Mouse (Mus musculus) midbrain, postnatal 0 days (tissue): Measurements from ENCODE around the gene Gpsm3. TPM values are rescaled to one million over a fixed set of nuclear protein-coding genes. Genes with fewer than 3 reads are reported as not detected.
A peak's percentile ranks its signal among the peaks of the same experiment; 100 is the strongest.

Experiments
- ATAC-seq: fragments of 200-750 bp; cut with Nextera tagmentation; 2 replicates; pipeline ENCODE4 v1.8.0; 2017; ENCODE audit warnings: moderate number of reproducible peaks, mild to moderate bottlenecking, moderate TSS enrichment, moderate library complexity; ENCODE audit not compliant: low FRiP score
- DNase-seq: peaks from one replicate; pipeline ENCODE4 v3.0.0-alpha.2; 2015; ENCODE audit warnings: low spot score
- H3K27ac ChIP-seq: fragments of 300-500 bp; sonication (generic); 2 replicates; pipeline ENCODE4 v1.5.1; 2014; ENCODE audit warnings: low read depth, mild to moderate bottlenecking, low read length, mixed read lengths
- H3K27me3 ChIP-seq: fragments of 300-500 bp; sonication (generic); 2 replicates; pipeline ENCODE4 v1.6.1; 2014; ENCODE audit warnings: low read length, control low read depth, mixed read lengths; ENCODE audit not compliant: insufficient read depth
- H3K36me3 ChIP-seq: fragments of 300-500 bp; sonication (generic); 2 replicates; pipeline ENCODE4 v1.6.1; 2014; ENCODE audit warnings: low read length, control low read depth, mixed read lengths; ENCODE audit not compliant: insufficient read depth
- H3K4me1 ChIP-seq: fragments of 300-500 bp; sonication (generic); 2 replicates; pipeline ENCODE4 v1.6.1; 2014; ENCODE audit warnings: mild to moderate bottlenecking, control low read depth, antibody characterized with exemption, low read length, mixed read lengths; ENCODE audit not compliant: insufficient read depth
- H3K4me2 ChIP-seq: fragments of 300-500 bp; sonication (generic); 2 replicates; pipeline ENCODE4 v1.6.1; 2014; ENCODE audit warnings: low read depth, mild to moderate bottlenecking, low read length, mixed read lengths; ENCODE audit not compliant: poor library complexity, severe bottlenecking
- H3K4me3 ChIP-seq: fragments of 300-500 bp; sonication (generic); 2 replicates; pipeline ENCODE4 v1.5.1; 2014; ENCODE audit warnings: low read depth, mild to moderate bottlenecking, low read length, moderate library complexity
- H3K9ac ChIP-seq: fragments of 300-500 bp; sonication (generic); replicated peaks from 2 replicates; pipeline ENCODE4 v1.6.1; 2014; ENCODE audit warnings: mild to moderate bottlenecking, low read length, moderate library complexity, mixed read lengths; ENCODE audit not compliant: poor library complexity, severe bottlenecking
- H3K9me3 ChIP-seq: fragments of 300-500 bp; sonication (generic); 2 replicates; pipeline ENCODE4 v1.6.1; 2016; ENCODE audit warnings: low read length, control low read depth
- CTCF ChIP-seq: IDR thresholded peaks from 2 replicates; pipeline ENCODE4 v1.5.1; 2016; ENCODE audit warnings: antibody characterized with exemption, mild to moderate bottlenecking
- WGBS: fragments of 180-500 bp; shearing (Covaris S2); extraction: QIAGEN DNeasy Blood & Tissue Kit; methylation state at CpG from one replicate; pipeline ENCODE4 v1.1.7; 2014; 5-methylcytosine and 5-hydroxymethylcytosine counted together
- polyA plus RNA-seq: library from polyadenylated mRNA; unstranded; fragments of >200 nt; fragmentation: Nextera tagmentation; extraction: Ambion mirVana; gene quantifications from 2 replicates; pipeline ENCODE4 v1.2.1, GENCODE M21; 2015
- total RNA-seq: library from RNA; depleted of rRNA; stranded (reverse); fragments of >200 nt; gene quantifications from 2 replicates; pipeline ENCODE4 v1.2.3, GENCODE M21; 2014

Gpsm3 gene
- total and polyA plus RNA-seq, 2 experiments from 2014 or later, result 1.2 to 5.5 TPM

DNA sequence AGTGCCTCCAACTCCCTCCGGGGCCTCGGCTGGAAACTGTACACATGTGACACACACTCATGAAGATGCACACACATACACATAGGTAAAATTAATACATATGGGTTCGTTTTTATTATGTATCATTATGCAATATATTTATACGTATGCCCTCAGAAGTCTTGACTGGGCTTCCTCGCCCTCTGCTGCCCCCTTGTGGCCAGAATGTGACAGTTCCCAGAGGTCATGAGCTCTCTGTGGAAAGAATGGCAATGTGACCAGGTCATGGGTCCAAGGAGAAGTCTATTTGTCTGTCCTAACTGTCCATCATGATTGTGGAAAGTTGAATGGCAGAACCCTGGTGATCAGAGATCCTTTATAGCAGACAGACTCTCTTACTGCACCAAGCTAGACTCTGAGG is 34.1 kb upstream of the Gpsm3 start:
- peak; percentile 87 for TF ChIP-seq CTCF
- ATAC-seq (no peak), DNase-seq (peak; percentile 28)
- 31% methylated on average over 5 of the region's 5 CpGs for WGBS
- H3K36me3 ChIP-seq, result no peaks in the 10 kb centered on the region
- no peaks in the 10 kb centered on the region for H3K9me3 ChIP-seq
- 0 out of 2 replicates have a peak, but pooled peaks cover 3% of the 10 kb centered on the region for H3K27me3 ChIP-seq
- H3K27ac ChIP-seq, result no peak overlapping the region
- no peaks in the 10 kb centered on the region for H3K4me1 ChIP-seq
- no peak overlapping the region for H3K4me2 ChIP-seq
- no peak overlapping the region for H3K4me3 ChIP-seq
- H3K9ac ChIP-seq, result no peak overlapping the region

DNA sequence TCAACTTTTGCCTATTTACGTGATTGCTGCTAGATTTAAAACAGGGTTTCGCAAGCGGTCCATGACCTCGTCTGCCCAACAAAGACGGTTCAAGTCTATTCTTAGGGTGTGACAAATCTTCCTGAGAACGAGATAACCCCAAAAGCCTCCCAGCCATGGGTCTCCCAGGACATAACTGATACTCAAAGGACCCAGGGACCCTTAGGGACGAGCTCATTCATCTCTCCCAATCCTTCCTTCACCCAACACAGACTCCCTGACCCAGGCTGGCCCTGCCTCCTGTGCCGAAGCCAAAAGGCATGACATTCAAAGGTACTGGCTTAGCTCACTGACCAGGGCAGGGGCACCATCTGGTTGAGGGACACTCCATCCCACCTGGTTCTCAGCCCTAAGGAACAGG is 33.2 kb upstream of the Gpsm3 start:
- Histone ChIP-seq H3K4me3 (no peak overlapping the region), H3K9me3 (no peaks in the 10 kb centered on the region), H3K27me3 (0 out of 2 replicates have a peak, but pooled peaks cover 3% of the 10 kb centered on the region), H3K27ac (no peak overlapping the region), H3K4me1 (no peaks in the 10 kb centered on the region), H3K9ac (no peak overlapping the region), H3K36me3 (no peaks in the 10 kb centered on the region), H3K4me2 (no peak overlapping the region)
- ATAC-seq, result no peak
- no peak for DNase-seq
- WGBS, result 88% methylated on average over 8 of the region's 8 CpGs
- TF ChIP-seq CTCF, result no peak

DNA sequence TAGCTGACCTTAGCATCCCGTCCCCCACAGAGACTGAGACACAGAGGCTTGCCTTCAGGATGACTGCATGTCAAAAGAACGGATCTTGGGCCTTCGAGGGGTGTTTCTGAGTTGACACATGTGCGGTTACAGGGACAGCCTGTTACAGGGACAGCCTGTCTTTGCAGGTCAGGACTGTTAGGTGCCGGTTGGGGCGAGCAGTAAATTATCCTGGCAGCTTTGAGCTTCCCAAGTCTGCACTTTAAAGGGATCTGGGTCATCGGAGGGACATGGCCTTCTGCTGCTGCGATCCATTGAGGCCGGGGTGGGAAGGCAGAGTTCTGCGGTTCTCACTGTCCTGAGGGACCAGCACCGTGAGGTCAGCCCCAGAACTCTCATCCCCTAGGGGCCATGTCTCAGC is 32.2 kb upstream of the Gpsm3 start:
- Histone ChIP-seq H3K27me3 (no peaks in the 10 kb centered on the region), H3K9ac (no peak overlapping the region), H3K4me3 (no peak overlapping the region), H3K4me2 (no peak overlapping the region), H3K9me3 (no peaks in the 10 kb centered on the region), H3K4me1 (no peaks in the 10 kb centered on the region), H3K36me3 (no peaks in the 10 kb centered on the region), H3K27ac (no peak overlapping the region)
- DNase-seq (no peak), ATAC-seq (no peak)
- WGBS, result 81% methylated on average over 11 of the region's 11 CpGs
- no peak for TF ChIP-seq CTCF

DNA sequence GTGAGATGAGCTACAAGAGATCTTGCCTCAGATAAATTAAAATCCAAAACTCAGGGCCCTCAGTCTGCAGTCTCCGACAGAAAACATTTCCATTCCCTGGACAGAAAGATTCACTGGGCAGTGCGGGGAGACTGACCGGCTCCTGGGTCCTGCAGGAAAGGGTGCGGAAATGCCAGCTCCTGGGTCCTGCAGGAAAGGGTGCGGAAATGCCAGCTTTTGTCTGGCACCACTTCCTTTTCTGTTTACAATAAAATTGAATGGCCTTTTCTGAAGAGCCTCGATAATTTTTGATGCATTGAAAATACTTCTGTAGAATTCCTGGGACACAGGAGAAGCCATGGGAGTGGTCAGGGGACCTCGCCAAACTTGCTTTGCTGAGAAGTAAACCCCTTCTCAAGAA is 30.5 kb upstream of the Gpsm3 start:
- Histone ChIP-seq H3K4me3 (no peak overlapping the region), H3K27ac (no peak overlapping the region), H3K36me3 (no peaks in the 10 kb centered on the region), H3K9me3 (no peaks in the 10 kb centered on the region), H3K9ac (no peak overlapping the region), H3K27me3 (no peaks in the 10 kb centered on the region), H3K4me2 (no peak overlapping the region), H3K4me1 (no peaks in the 10 kb centered on the region)
- no peak for ATAC-seq
- TF ChIP-seq CTCF, result no peak
- DNase-seq, result no peak
- WGBS, result 82% methylated on average over 7 of the region's 7 CpGs

GRCm38 (mm10) chr17:34559895-34560294 is 29.7 kb upstream of the Gpsm3 start:
- H3K4me3 ChIP-seq, result no peak overlapping the region

DNA sequence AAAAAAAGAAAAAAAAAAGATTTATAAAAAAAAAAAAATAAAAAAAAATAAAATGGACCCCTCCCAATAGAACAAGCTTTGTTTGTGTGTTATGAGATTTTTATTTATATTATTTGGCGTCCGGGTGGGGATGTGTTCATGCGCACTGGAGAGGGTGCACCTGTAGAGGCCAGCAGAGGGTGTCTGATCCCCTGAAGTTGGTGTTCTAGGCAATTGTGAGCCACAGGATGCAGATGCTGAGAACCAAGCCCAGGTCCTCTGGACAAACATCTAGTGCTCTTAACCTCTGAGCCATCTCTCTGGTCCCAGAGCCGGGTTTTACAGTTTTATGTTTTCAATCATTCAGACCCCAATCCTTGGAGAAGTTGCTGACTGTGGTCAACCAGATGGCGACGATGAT is 29.2 kb upstream of the Gpsm3 start:
- no peak for TF ChIP-seq CTCF
- Histone ChIP-seq H3K4me1 (no peaks in the 10 kb centered on the region), H3K9me3 (no peaks in the 10 kb centered on the region), H3K4me2 (no peak overlapping the region), H3K4me3 (no peak overlapping the region), H3K27me3 (no peaks in the 10 kb centered on the region), H3K9ac (no peak overlapping the region), H3K27ac (no peak overlapping the region), H3K36me3 (no peaks in the 10 kb centered on the region)
- 92% methylated on average over 6 of the region's 6 CpGs for WGBS
- no peak for ATAC-seq
- DNase-seq, result no peak

More at GRCm38 (mm10) chr17:34559895-34560294, 29.7 kb upstream of the Gpsm3 start:
- Histone ChIP-seq H3K4me1 (no peaks in the 10 kb centered on the region), H3K4me2 (no peak overlapping the region), H3K27ac (no peak overlapping the region), H3K27me3 (no peaks in the 10 kb centered on the region), H3K36me3 (no peaks in the 10 kb centered on the region), H3K9ac (no peak overlapping the region), H3K9me3 (no peaks in the 10 kb centered on the region)
- WGBS, result 29% methylated on average over 13 of the region's 15 CpGs
- no peak for TF ChIP-seq CTCF
- no peak for DNase-seq
- ATAC-seq, result no peak
